Mouse (Mus musculus) hindbrain, embryonic 12.5 days (tissue): ENCODE data around the gene Ndufa7. TPM values are rescaled to one million over a fixed set of nuclear protein-coding genes. Genes with fewer than 3 reads are reported as not detected.
A peak's percentile ranks its signal among the peaks of the same experiment; 100 is the strongest.
"Not testable (repeated sequence)": the region's sequence is repeated elsewhere in the genome, so short reads cannot be mapped to it uniquely, and the experiment has no call there.

Experiments used
- ATAC-seq: fragments of 200-750 bp; cut with Nextera tagmentation; 2 replicates; pipeline ENCODE4 v1.8.0; 2017; ENCODE audit warnings: moderate TSS enrichment; ENCODE audit not compliant: low FRiP score
- H3K27ac ChIP-seq: fragments of 300-500 bp; sonication (generic); 2 replicates; pipeline ENCODE4 v1.5.1; 2016; ENCODE audit warnings: mild to moderate bottlenecking
- H3K27me3 ChIP-seq: fragments of 300-500 bp; sonication (generic); 2 replicates; pipeline ENCODE4 v1.6.1; 2016; ENCODE audit warnings: mild to moderate bottlenecking
- H3K36me3 ChIP-seq: fragments of 300-500 bp; sonication (generic); 2 replicates; pipeline ENCODE4 v1.6.1; 2016; ENCODE audit warnings: mild to moderate bottlenecking
- H3K4me1 ChIP-seq: fragments of 300-500 bp; sonication (generic); 2 replicates; pipeline ENCODE4 v1.6.1; 2016
- H3K4me2 ChIP-seq: fragments of 300-500 bp; sonication (generic); replicated peaks from 2 replicates; pipeline ENCODE4 v1.6.1; 2016; ENCODE audit warnings: mild to moderate bottlenecking
- H3K4me3 ChIP-seq: fragments of 300-500 bp; sonication (generic); 2 replicates; pipeline ENCODE4 v1.5.1; 2016; ENCODE audit warnings: mild to moderate bottlenecking
- H3K9ac ChIP-seq: fragments of 300-500 bp; sonication (generic); 2 replicates; pipeline ENCODE4 v1.6.1; 2016; ENCODE audit warnings: mild to moderate bottlenecking, moderate library complexity
- H3K9me3 ChIP-seq: fragments of 300-500 bp; sonication (generic); replicated peaks from 2 replicates; pipeline ENCODE4 v1.6.1; 2016; ENCODE audit warnings: mild to moderate bottlenecking
- WGBS: fragments of 180-500 bp; shearing (Covaris S2); methylation state at CpG from one replicate; pipeline ENCODE4 v1.1.7; 2016; 5-methylcytosine and 5-hydroxymethylcytosine counted together
- microRNA-seq: library from miRNA; unstranded; fragments of <30 nt; microRNA quantifications from one replicate; pipeline ENCODE4, GENCODE M21; 2017
- polyA plus RNA-seq: library from polyadenylated mRNA; unstranded; fragments of >200 nt; fragmentation: Nextera tagmentation; extraction: Ambion mirVana; gene quantifications from 2 replicates; pipeline ENCODE4 v1.2.1, GENCODE M21; 2016

The Ndufa7 gene
- polyA plus RNA-seq, 1 experiment from 2014 or later = 435 TPM

DNA sequence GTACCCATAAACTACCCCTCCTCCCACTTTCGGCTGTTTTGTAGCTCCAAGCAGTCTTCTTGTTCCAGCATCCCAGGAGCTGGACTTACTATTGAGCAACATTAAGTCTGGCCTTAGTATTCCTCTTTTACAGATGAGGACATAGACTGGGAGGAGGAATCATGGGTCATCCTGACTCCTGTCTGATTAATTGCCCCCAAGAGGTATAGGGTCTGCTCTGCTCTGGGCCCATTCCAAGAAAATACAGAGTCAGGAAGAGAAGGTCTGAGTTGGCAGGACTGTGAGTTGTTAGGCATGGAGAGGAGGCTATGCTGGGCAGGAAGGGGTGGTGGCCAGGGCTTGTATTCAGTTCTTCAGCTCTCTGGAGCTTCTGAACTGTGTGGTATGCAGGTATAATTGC lies 19.8 kb downstream of the Ndufa7 start:
- H3K4me3 ChIP-seq = peak overlapping the region; percentile 90
- no peaks in the 10 kb centered on the region for H3K9me3 ChIP-seq
- 87% methylated on average over 1 of the region's 1 CpGs for WGBS
- no peaks in the 10 kb centered on the region for H3K27me3 ChIP-seq
- H3K4me2 ChIP-seq = peak overlapping the region; percentile 95
- H3K36me3 ChIP-seq = peaks cover 23% of the 10 kb centered on the region
- H3K9ac ChIP-seq = peak overlapping the region; percentile 81; the same call in 1 of the 2 replicates
- H3K27ac ChIP-seq = no peak overlapping the region
- ATAC-seq = no peak
- peaks cover 15% of the 10 kb centered on the region for H3K4me1 ChIP-seq

DNA sequence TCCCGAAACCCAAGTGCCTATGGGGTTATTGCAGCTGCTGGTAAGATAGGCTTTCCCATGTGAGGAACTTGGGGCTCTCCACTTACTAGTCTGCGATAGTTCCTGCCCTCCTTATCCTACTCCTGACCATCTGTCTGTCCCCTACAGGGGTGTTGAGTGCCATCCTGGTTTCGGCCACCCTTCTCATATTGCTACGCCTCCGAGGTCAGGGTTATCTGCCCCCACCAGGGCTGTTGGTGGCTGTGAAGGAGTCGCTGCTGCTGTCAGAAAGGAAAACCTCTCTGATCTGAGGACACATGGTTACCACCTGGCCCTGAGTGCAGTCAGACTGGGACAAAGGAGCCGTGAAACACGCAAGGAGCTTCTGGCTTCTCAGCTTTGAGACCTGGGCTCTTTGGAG lies 23.8 kb downstream of the Ndufa7 start:
- Histone ChIP-seq H3K9me3 (no peaks in the 10 kb centered on the region), H3K27me3 (no peaks in the 10 kb centered on the region), H3K9ac (no peak overlapping the region), H3K4me1 (peaks cover 15% of the 10 kb centered on the region), H3K4me3 (no peak overlapping the region), H3K27ac (no peak overlapping the region), H3K4me2 (no peak overlapping the region), H3K36me3 (peaks cover 25% of the 10 kb centered on the region)
- 84% methylated on average over 8 of the region's 8 CpGs for WGBS
- no peak for ATAC-seq

DNA sequence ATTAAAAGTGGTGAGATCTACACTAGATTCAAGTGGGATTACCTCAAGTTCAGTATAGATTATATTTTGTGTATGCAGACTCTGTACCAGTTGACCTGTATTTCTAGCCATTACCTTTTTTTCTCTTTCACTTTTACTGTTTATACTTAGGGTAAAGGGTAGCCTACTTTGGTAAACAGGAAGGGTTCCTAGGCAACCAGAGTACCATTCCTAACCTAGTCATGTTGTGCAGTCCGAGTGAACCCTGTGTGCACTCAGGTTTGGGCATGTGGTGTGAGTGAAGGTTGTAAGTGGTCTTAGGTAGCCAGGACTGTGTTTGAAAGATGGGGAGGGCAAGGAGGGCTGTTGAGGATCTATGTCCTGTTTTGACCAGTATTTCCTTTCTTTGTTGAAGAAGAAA lies 27.0 kb downstream of the Ndufa7 start:
- Histone ChIP-seq H3K27ac (no peak overlapping the region), H3K36me3 (peaks cover 25% of the 10 kb centered on the region), H3K4me2 (no peak overlapping the region), H3K4me1 (no peaks in the 10 kb centered on the region), H3K27me3 (no peaks in the 10 kb centered on the region), H3K9me3 (no peaks in the 10 kb centered on the region), H3K9ac (no peak overlapping the region), H3K4me3 (no peak overlapping the region)
- 68% methylated on average over 1 of the region's 1 CpGs for WGBS
- no peak for ATAC-seq

DNA sequence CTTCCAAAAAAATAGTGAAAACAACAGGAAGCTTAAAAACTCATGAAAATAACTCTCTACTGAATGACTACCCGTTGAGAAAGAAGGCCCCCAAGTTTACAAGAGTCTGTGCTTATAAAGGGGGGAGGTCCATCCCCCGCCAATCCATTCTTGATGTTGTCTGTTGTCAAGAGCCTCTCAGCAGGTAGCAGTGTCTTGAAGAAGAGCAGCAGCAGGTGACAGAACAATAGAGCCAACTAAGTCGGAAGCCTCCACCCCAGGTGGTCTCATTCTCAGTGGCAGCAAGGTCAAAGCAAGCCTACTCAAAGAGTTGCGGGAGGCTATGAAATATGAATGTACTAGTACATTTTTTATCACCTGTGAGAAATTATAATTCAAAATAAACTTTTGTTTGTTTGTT lies 33.4 kb downstream of the Ndufa7 start:
- Histone ChIP-seq H3K27ac (no peak overlapping the region), H3K9ac (no peak overlapping the region), H3K4me2 (no peak overlapping the region), H3K4me1 (no peaks in the 10 kb centered on the region), H3K9me3 (no peaks in the 10 kb centered on the region), H3K36me3 (no peaks in the 10 kb centered on the region), H3K4me3 (no peak overlapping the region), H3K27me3 (no peaks in the 10 kb centered on the region)
- WGBS = 57% methylated on average over 4 of the region's 4 CpGs
- ATAC-seq = no peak

DNA sequence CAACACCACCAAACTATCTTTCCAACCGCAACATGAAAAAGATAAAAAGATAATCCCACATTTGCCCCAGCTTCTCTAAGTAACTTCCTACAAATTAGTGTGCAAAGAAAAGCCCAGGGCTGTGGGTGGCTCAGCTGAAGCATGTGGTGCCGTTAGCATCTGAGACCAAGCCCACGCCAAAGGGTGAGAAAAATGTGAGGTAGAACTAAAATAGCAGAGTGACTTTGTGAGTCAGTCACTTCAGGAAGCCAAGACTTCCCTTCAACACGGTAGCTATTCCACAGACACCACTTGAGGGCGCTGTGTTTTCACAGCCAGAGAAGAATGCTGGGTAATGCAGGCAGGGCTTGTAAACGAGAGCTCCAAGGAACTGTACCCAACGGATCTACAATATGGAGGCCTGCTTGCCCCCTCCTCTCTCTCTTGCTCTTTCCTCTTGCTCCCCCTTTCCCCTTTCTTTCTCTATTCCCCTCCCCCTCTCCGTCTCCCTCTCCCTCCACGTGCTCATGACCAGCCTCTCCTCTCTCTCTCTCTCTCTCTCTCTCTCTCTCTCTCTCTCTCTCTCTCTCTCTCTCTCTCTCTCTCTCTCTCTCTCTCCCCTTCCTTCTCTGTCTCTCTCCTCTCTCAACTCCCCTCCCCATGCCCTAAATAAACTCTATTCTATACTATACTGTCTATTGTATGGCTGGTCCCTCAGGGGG lies 41.1 kb downstream of the Ndufa7 start:
- Histone ChIP-seq H3K4me1 (no peaks in the 10 kb centered on the region), H3K4me2 (no peak overlapping the region), H3K36me3 (no peaks in the 10 kb centered on the region), H3K9me3 (no peaks in the 10 kb centered on the region), H3K27ac (no peak overlapping the region), H3K27me3 (no peaks in the 10 kb centered on the region), H3K4me3 (no peak overlapping the region), H3K9ac (no peak overlapping the region)
- no peak for ATAC-seq
- WGBS = 34% methylated on average over 9 of the region's 9 CpGs

DNA sequence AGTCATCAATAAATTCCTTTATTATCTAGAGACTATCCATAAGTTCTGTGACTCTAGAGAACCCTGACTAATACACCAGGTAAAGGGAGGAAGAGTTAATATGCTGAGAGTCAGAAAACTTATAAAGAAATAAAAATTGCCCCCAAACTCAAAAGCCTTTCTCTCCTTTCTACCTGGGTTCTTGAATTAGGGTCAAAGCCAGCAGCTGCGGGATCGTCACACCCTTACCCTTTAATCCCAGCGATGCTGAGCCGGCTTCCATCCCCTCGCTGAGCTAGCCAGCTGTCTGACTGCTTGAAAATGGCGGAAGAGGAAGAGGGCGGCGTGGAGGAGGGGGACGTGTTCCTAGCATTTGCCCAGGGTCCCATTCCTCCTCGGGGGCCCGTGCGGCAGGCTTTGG lies 49.2 kb downstream of the Ndufa7 start, which contains the start of gene Gm7029:
Gene Gm7029, plus strand, starts transcription at position 301 of the 400 bp plus-strand sequence.
- H3K9ac ChIP-seq, H3K27ac ChIP-seq, H3K27me3 ChIP-seq, H3K9me3 ChIP-seq, ATAC-seq, H3K4me3 ChIP-seq, H3K4me1 ChIP-seq, H3K4me2 ChIP-seq: not testable (repeated sequence)
- 75% methylated on average over 2 of the region's 12 CpGs for WGBS
- peaks cover 13% of the 10 kb centered on the region; the same call in 1 of the 2 replicates for H3K36me3 ChIP-seq

DNA sequence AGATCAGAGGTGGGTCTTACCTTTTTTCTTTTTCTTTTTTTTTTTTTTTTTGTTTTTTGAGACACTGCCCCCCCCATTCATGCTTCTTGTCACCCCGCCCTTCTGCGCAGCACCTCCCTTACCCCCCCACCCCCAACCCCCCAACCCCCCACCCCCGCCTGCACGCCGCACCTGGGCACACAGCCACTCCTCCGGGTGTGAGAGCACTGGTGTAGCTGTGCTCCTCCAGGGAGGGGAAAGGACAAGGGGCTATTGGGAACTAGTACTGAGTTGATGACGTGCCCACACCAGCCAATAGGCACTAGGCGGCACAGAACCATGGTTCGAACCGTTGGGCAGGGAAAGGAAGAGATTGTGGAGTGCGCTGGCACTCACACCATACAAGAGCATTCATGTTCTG lies 50.0 kb downstream of the Ndufa7 start:
- H3K9ac ChIP-seq = no peak overlapping the region
- no peak overlapping the region for H3K27ac ChIP-seq
- no peaks in the 10 kb centered on the region for H3K4me1 ChIP-seq
- no peak overlapping the region for H3K4me3 ChIP-seq
- 89% methylated on average over 11 of the region's 11 CpGs for WGBS
- H3K4me2 ChIP-seq = no peak overlapping the region
- ATAC-seq = no peak
- no peaks in the 10 kb centered on the region for H3K27me3 ChIP-seq
- H3K9me3 ChIP-seq = no peaks in the 10 kb centered on the region
- H3K36me3 ChIP-seq = peaks cover 19% of the 10 kb centered on the region

DNA sequence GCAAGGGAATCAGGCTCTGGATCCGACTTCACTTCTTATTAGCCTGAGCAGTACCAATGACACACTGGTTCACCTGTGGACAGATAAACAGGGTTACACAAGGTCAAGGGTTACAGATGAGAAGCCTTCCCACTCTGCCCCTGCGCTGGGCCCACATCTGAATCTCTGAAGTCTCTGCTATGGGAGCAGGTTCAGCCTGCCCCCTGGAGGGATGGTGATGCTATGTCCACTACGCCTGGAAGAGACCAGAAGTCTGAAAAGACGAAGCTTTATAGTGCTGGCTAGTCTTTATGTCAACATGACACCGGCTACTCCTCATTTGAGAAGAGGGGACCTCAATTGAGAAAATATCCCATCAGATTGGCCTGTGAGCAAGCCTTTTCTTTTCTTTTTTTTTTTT lies 51.4 kb downstream of the Ndufa7 start:
- not testable (repeated sequence) for ATAC-seq, H3K27me3 ChIP-seq, H3K27ac ChIP-seq, H3K4me2 ChIP-seq, H3K4me1 ChIP-seq, H3K9ac ChIP-seq, H3K9me3 ChIP-seq, H3K4me3 ChIP-seq
- peaks cover 26% of the 10 kb centered on the region for H3K36me3 ChIP-seq
- 82% methylated on average over 5 of the region's 5 CpGs for WGBS

DNA sequence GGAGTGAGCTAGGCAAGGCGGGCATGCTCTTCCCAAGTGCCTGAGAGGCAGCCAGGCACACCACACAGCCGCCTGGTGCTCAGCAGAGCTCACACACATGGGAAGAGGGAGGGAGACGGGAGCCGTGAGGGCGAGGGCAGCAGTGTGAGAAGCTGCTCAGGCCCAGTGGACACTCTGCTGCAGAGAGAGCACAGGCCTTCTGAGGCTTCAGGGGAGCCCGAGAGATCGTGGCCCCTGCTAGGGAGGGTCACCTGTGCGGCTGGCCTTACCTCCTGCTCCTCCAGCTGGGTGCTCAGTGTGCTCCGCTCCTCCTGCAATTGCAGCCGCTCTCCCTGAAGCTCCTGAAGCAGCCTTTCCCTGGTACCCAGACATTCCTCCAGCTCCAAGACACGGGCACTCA lies 59.9 kb downstream of the Ndufa7 start:
- H3K27ac ChIP-seq, H3K9ac ChIP-seq, H3K4me1 ChIP-seq, H3K4me3 ChIP-seq, H3K27me3 ChIP-seq, H3K4me2 ChIP-seq, H3K9me3 ChIP-seq, ATAC-seq: not testable (repeated sequence)
- H3K36me3 ChIP-seq = peaks cover 27% of the 10 kb centered on the region
- WGBS = 88% methylated on average over 10 of the region's 11 CpGs

DNA sequence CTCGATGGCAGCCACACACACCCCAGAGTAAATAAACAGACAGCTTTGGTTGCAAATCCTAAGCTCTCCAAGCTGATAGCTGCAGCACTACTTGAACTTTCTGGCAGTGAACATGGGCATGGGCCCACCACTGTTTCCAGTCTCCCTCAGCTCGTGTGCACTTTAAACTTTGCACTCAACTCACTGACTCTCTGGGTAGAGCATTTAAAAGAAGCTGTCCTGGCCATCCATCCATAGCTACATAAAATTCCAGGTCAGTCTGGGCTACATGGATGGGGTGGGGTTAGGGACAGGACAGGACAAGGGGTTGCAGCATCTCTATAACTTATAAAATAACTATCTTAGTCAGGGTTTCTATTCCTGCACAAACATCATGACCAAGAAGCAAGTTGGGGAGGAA lies 63.4 kb downstream of the Ndufa7 start:
- not testable (repeated sequence) for H3K27ac ChIP-seq, H3K4me3 ChIP-seq, H3K9ac ChIP-seq, H3K4me1 ChIP-seq, ATAC-seq, H3K9me3 ChIP-seq, H3K27me3 ChIP-seq, H3K4me2 ChIP-seq
- WGBS = 82% methylated on average over 2 of the region's 2 CpGs
- peaks cover 19% of the 10 kb centered on the region; the same call in 1 of the 2 replicates for H3K36me3 ChIP-seq

Small RNA genes within 50 kb of the gene (microRNA-seq; reads per million reads assigned to microRNA genes)
- not detected for gene Gm27740

Other genes with a start within 250 kb of the Ndufa7 start
- 47.6 and 48.1 TPM in 2 replicates for gene Zfp414, start 195.5 kb upstream of the Ndufa7 start, polyA plus RNA-seq
- 0.45 and 1.0 TPM in 2 replicates for gene Pram1, start 186.5 kb upstream of the Ndufa7 start, polyA plus RNA-seq
- 390 and 450 TPM in 2 replicates for gene Hnrnpm, start 137.7 kb upstream of the Ndufa7 start, polyA plus RNA-seq
- 53.4 and 54.6 TPM in 2 replicates for gene March2, start 105.9 kb upstream of the Ndufa7 start, polyA plus RNA-seq
- gene Rab11b, start 64.0 kb upstream of the Ndufa7 start, polyA plus RNA-seq = 404 and 415 TPM in 2 replicates
- 25.6 and 26.8 TPM in 2 replicates for gene Angptl4, start 42.7 kb upstream of the Ndufa7 start, polyA plus RNA-seq
- 30.8 and 31.4 TPM in 2 replicates for gene Kank3, start 14.1 kb upstream of the Ndufa7 start, polyA plus RNA-seq
- gene Rps28, start within 50 bp of the Ndufa7 start, polyA plus RNA-seq = 532 and 694 TPM in 2 replicates
- 54.6 and 59.4 TPM in 2 replicates for gene Cd320, start 18.5 kb downstream of the Ndufa7 start, polyA plus RNA-seq
- not detected in 2 replicates for gene Gm7029, start 49.3 kb downstream of the Ndufa7 start, polyA plus RNA-seq
- gene Kifc1, start 66.1 kb downstream of the Ndufa7 start, polyA plus RNA-seq = 3.2 and 4.1 TPM in 2 replicates
- 0.30 TPM in 1 of 2 replicates, not detected in the other for gene Platr17, start 80.6 kb downstream of the Ndufa7 start, polyA plus RNA-seq
- 55.5 and 61.2 TPM in 2 replicates for gene Daxx, start 84.8 kb downstream of the Ndufa7 start, polyA plus RNA-seq
- gene Tapbp, start 91.3 kb downstream of the Ndufa7 start, polyA plus RNA-seq = 23.9 and 27.6 TPM in 2 replicates
- gene Zbtb22, start 91.3 kb downstream of the Ndufa7 start, polyA plus RNA-seq = 21.7 and 25.5 TPM in 2 replicates
- 63.1 and 64.1 TPM in 2 replicates for gene Rgl2, start 105.0 kb downstream of the Ndufa7 start, polyA plus RNA-seq
- 173 and 180 TPM in 2 replicates for gene Pfdn6, start 115.8 kb downstream of the Ndufa7 start, polyA plus RNA-seq
- gene Wdr46, start 116.1 kb downstream of the Ndufa7 start, polyA plus RNA-seq = 37.1 and 38.8 TPM in 2 replicates
- 9.9 TPM in 2 replicates for gene B3galt4, start 126.9 kb downstream of the Ndufa7 start, polyA plus RNA-seq
- gene Vps52, start 131.2 kb downstream of the Ndufa7 start, polyA plus RNA-seq = 65.0 and 65.9 TPM in 2 replicates
- gene Rps18, start 131.4 kb downstream of the Ndufa7 start, polyA plus RNA-seq = 834 and 931 TPM in 2 replicates
- 13.8 and 16.6 TPM in 2 replicates for gene H2-K1, start 175.8 kb downstream of the Ndufa7 start, polyA plus RNA-seq
- 28.2 and 29.7 TPM in 2 replicates for gene Ring1, start 200.1 kb downstream of the Ndufa7 start, polyA plus RNA-seq
- 57.5 and 67.6 TPM in 2 replicates for gene H2-Ke6, start 203.5 kb downstream of the Ndufa7 start, polyA plus RNA-seq
- 179 and 187 TPM in 2 replicates for gene Slc39a7, start 207.1 kb downstream of the Ndufa7 start, polyA plus RNA-seq
- 64.9 and 68.3 TPM in 2 replicates for gene Rxrb, start 207.2 kb downstream of the Ndufa7 start, polyA plus RNA-seq
- 7.8 and 18.0 TPM in 2 replicates for gene Col11a2, start 214.9 kb downstream of the Ndufa7 start, polyA plus RNA-seq